7 mouse cellular contexts compared by ENCODE assay signal in genomic region chr4:120380811-120381391, GRCm38 (mm10). TPM values are rescaled to one million over a fixed set of nuclear protein-coding genes. Genes with fewer than 3 reads are reported as not detected.
DNase-seq lines count a peak whose midpoint lies in the region; ATAC-seq lines count a peak whose summit lies in the region.

No protein-coding gene starts in this region.

- no peak overlapping the region for H3K9ac ChIP-seq in embryonic facial prominence, embryonic 12.5 days
- no peak overlapping the region for H3K9ac ChIP-seq in midbrain, embryonic 12.5 days (replicated peaks)

- H3K4me2 ChIP-seq in embryonic facial prominence, embryonic 12.5 days (replicated peaks): no peak overlapping the region
- no peak overlapping the region for H3K4me2 ChIP-seq in midbrain, embryonic 12.5 days (replicated peaks)

- H3K27ac ChIP-seq in embryonic facial prominence, embryonic 12.5 days: no peak overlapping the region
- H3K27ac ChIP-seq in limb, embryonic 10.5 days: no peak overlapping the region
- no peak overlapping the region for H3K27ac ChIP-seq in midbrain, embryonic 12.5 days (replicated peaks)

- ATAC-seq in embryonic facial prominence, embryonic 12.5 days (ENCODE audit: insufficient number of reproducible peaks, insufficient read depth, low FRiP score, low TSS enrichment): peak; percentile 78; the same call in 1 of the 2 replicates
- ATAC-seq in midbrain, embryonic 12.5 days (ENCODE audit: low FRiP score, low read depth): peak; percentile 74

- no peaks in the 10 kb centered on the region for H3K9me3 ChIP-seq in embryonic facial prominence, embryonic 12.5 days
- H3K9me3 ChIP-seq in limb, embryonic 10.5 days (replicated peaks): no peaks in the 10 kb centered on the region
- no peaks in the 10 kb centered on the region for H3K9me3 ChIP-seq in midbrain, embryonic 12.5 days

- no peaks in the 10 kb centered on the region for H3K36me3 ChIP-seq in embryonic facial prominence, embryonic 12.5 days
- no peaks in the 10 kb centered on the region for H3K36me3 ChIP-seq in limb, embryonic 10.5 days
- no peaks in the 10 kb centered on the region for H3K36me3 ChIP-seq in midbrain, embryonic 12.5 days

- DNase-seq in adrenal gland, postnatal 14 days: peak; percentile 84
- peak; percentile 92 to 93 for DNase-seq in heart, adult 18-20 months
- peak; percentile 53 for DNase-seq in kidney, adult 11 months
- DNase-seq in limb, embryonic 10.5 days (ENCODE audit: low spot score): peak; percentile 49
- DNase-seq in spleen, postnatal 36 days (ENCODE audit: low spot score in 2 of 2): peak; percentile 30 to 47

- peaks cover 3% of the 10 kb centered on the region; the same call in 1 of the 2 replicates for H3K27me3 ChIP-seq in embryonic facial prominence, embryonic 12.5 days
- no peaks in the 10 kb centered on the region for H3K27me3 ChIP-seq in limb, embryonic 10.5 days (ENCODE audit: low read depth, poor library complexity, severe bottlenecking)
- H3K27me3 ChIP-seq in midbrain, embryonic 12.5 days: peaks cover 26% of the 10 kb centered on the region

- H3K4me1 ChIP-seq in embryonic facial prominence, embryonic 12.5 days: no peaks in the 10 kb centered on the region
- no peaks in the 10 kb centered on the region for H3K4me1 ChIP-seq in limb, embryonic 10.5 days
- no peaks in the 10 kb centered on the region for H3K4me1 ChIP-seq in midbrain, embryonic 12.5 days

- H3K4me3 ChIP-seq in embryonic facial prominence, embryonic 12.5 days: no peak overlapping the region
- H3K4me3 ChIP-seq in limb, embryonic 10.5 days: no peak overlapping the region
- no peak overlapping the region for H3K4me3 ChIP-seq in midbrain, embryonic 12.5 days

- 10% methylated on average over 7 of the region's 7 CpGs for whole genome bisulfite sequencing in embryonic facial prominence, embryonic 12.5 days
- 15% methylated on average over 7 of the region's 7 CpGs for WGBS in limb, embryonic 10.5 days
- 12% methylated on average over 7 of the region's 7 CpGs for WGBS in midbrain, embryonic 12.5 days

RNA-seq across cellular contexts. Expression of gene Scmh1, which starts 24.2 kb away (rescaled TPM):
- 41.5 and 46.4 TPM in 2 replicates for total RNA-seq in adrenal gland, postnatal 14 days (2021)
- 45.2 and 46.3 TPM in 2 replicates for polyA plus RNA-seq in embryonic facial prominence, embryonic 12.5 days (2016; fragmentation: Nextera tagmentation; extraction: Ambion mirVana)
- 10 to 100 TPM; 47.8 to 50.0 TPM for total RNA-seq in heart, adult 18-20 months (2021)
- 35.8 and 38.5 TPM in 2 replicates for polyA plus RNA-seq in limb, embryonic 10.5 days (2016; fragmentation: Nextera tagmentation; extraction: Ambion mirVana)
- 64.4 TPM in 2 replicates for polyA plus RNA-seq in midbrain, embryonic 12.5 days (2016; fragmentation: Nextera tagmentation; extraction: Ambion mirVana)

Comparison
In these comparisons a context has a peak if more than half of its experiments do, and no peak if none do; other contexts are left out.
1. DNase-seq: peak in every context shown above with its lines; median percentile 92 in heart, adult 18-20 months; 84 in adrenal gland, postnatal 14 days; 53 in kidney, adult 11 months; 49 in limb, embryonic 10.5 days; 38 in spleen, postnatal 36 days.